Mouse (Mus musculus): ENCODE data around the gene Dtx3l. TPM values are rescaled to one million over a fixed set of nuclear protein-coding genes. Genes with fewer than 3 reads are reported as not detected.

Dtx3l gene
- polyA plus RNA-seq, 1 experiment from 2014 or later = 3.1 TPM

GRCm38 (mm10) chr16:35949264-35949663 is 10.3 kb upstream of the Dtx3l start:
- Histone ChIP-seq H3K27ac (replicated peaks; ENCODE audit: low read depth, low read length) (no peak overlapping the region), H3K4me2 (ENCODE audit: low read depth, low read length) (no peak overlapping the region), H3K9me3 (replicated peaks; ENCODE audit: control insufficient read depth, low read length) (no peaks in the 10 kb centered on the region), H3K4me1 (ENCODE audit: control insufficient read depth, insufficient read depth, low read length) (no peaks in the 10 kb centered on the region), H3K27me3 (ENCODE audit: control insufficient read depth, insufficient read depth, low read length) (no peaks in the 10 kb centered on the region), H3K36me3 (replicated peaks; ENCODE audit: control insufficient read depth, insufficient read depth, low read depth, low read length) (no peaks in the 10 kb centered on the region), H3K9ac (replicated peaks; ENCODE audit: low read length) (no peak overlapping the region), H3K4me3 (ENCODE audit: low read depth, low read length) (no peak overlapping the region)
- no peak for DNase-seq (ENCODE audit: low spot score)
- no peak for ATAC-seq (replicated peaks; ENCODE audit: insufficient number of reproducible peaks, low FRiP score, low TSS enrichment, low read depth)
- 76% methylated on average over 5 of the region's 5 CpGs for WGBS

- no peak overlapping the region for H3K4me3 ChIP-seq (ENCODE audit: low read depth, low read length)
- H3K9me3 ChIP-seq (replicated peaks; ENCODE audit: control insufficient read depth, low read length) = no peaks in the 10 kb centered on the region
- no peaks in the 10 kb centered on the region; the same call in 1 of the 2 replicates for H3K27me3 ChIP-seq (ENCODE audit: control insufficient read depth, insufficient read depth, low read length)
- no peaks in the 10 kb centered on the region for H3K4me1 ChIP-seq (ENCODE audit: control insufficient read depth, insufficient read depth, low read length)
- no peaks in the 10 kb centered on the region for H3K36me3 ChIP-seq (replicated peaks; ENCODE audit: control insufficient read depth, insufficient read depth, low read depth, low read length)
- H3K4me2 ChIP-seq (ENCODE audit: low read depth, low read length) = no peak overlapping the region
- no peak for DNase-seq (ENCODE audit: low spot score)
- whole genome bisulfite sequencing = 78% methylated on average over 7 of the region's 7 CpGs
- no peak overlapping the region for H3K9ac ChIP-seq (replicated peaks; ENCODE audit: low read length)
- no peak overlapping the region for H3K27ac ChIP-seq (replicated peaks; ENCODE audit: low read depth, low read length)
- ATAC-seq (replicated peaks; ENCODE audit: insufficient number of reproducible peaks, low FRiP score, low TSS enrichment, low read depth) = no peak
These were observed 2.4 kb upstream of the Dtx3l start for GRCm38 (mm10) chr16:35941382-35941781.

GRCm38 (mm10) chr16:35939690-35940089 is 739 bp upstream of the Dtx3l start:
- H3K36me3 ChIP-seq (replicated peaks; ENCODE audit: control insufficient read depth, insufficient read depth, low read depth, low read length) = no peaks in the 10 kb centered on the region
- no peak overlapping the region for H3K4me2 ChIP-seq (ENCODE audit: low read depth, low read length)
- WGBS = 12% methylated on average over 9 of the region's 9 CpGs
- H3K4me3 ChIP-seq (ENCODE audit: low read depth, low read length) = peak overlapping the region; percentile 45; the same call in 1 of the 2 replicates
- H3K9me3 ChIP-seq (replicated peaks; ENCODE audit: control insufficient read depth, low read length) = no peaks in the 10 kb centered on the region
- no peak overlapping the region for H3K9ac ChIP-seq (replicated peaks; ENCODE audit: low read length)
- H3K27me3 ChIP-seq (ENCODE audit: control insufficient read depth, insufficient read depth, low read length) = no peaks in the 10 kb centered on the region; the same call in 1 of the 2 replicates
- H3K27ac ChIP-seq (replicated peaks; ENCODE audit: low read depth, low read length) = no peak overlapping the region
- ATAC-seq (replicated peaks; ENCODE audit: insufficient number of reproducible peaks, low FRiP score, low TSS enrichment, low read depth) = no peak
- DNase-seq (ENCODE audit: low spot score) = peak; percentile 81
- no peaks in the 10 kb centered on the region for H3K4me1 ChIP-seq (ENCODE audit: control insufficient read depth, insufficient read depth, low read length)

GRCm38 (mm10) chr16:35939261-35939660 is 310 bp upstream of the Dtx3l start:
- Histone ChIP-seq H3K9me3 (replicated peaks; ENCODE audit: control insufficient read depth, low read length) (no peaks in the 10 kb centered on the region), H3K4me3 (ENCODE audit: low read depth, low read length) (peak overlapping the region; percentile 45), H3K36me3 (replicated peaks; ENCODE audit: control insufficient read depth, insufficient read depth, low read depth, low read length) (no peaks in the 10 kb centered on the region), H3K9ac (replicated peaks; ENCODE audit: low read length) (peak overlapping the region; percentile 68), H3K27ac (replicated peaks; ENCODE audit: low read depth, low read length) (no peak overlapping the region), H3K4me2 (ENCODE audit: low read depth, low read length) (peak overlapping the region; percentile 87), H3K27me3 (ENCODE audit: control insufficient read depth, insufficient read depth, low read length) (no peaks in the 10 kb centered on the region; the same call in 1 of the 2 replicates), H3K4me1 (ENCODE audit: control insufficient read depth, insufficient read depth, low read length) (no peaks in the 10 kb centered on the region)
- no peak for ATAC-seq (replicated peaks; ENCODE audit: insufficient number of reproducible peaks, low FRiP score, low TSS enrichment, low read depth)
- DNase-seq (ENCODE audit: low spot score) = peak; percentile 35
- 4% methylated on average over 6 of the region's 6 CpGs for WGBS

- no peak overlapping the region for H3K4me3 ChIP-seq (ENCODE audit: low read depth, low read length)
- no peak for DNase-seq (ENCODE audit: low spot score)
These were observed 5.8 kb downstream of the Dtx3l start for GRCm38 (mm10) chr16:35933181-35933580.

GRCm38 (mm10) chr16:35932179-35933055 is 6.5 kb downstream of the Dtx3l start:
- no peak overlapping the region for H3K27ac ChIP-seq (replicated peaks; ENCODE audit: low read depth, low read length)
- 85% methylated on average over 19 of the region's 19 CpGs for WGBS
- no peaks in the 10 kb centered on the region for H3K4me1 ChIP-seq (ENCODE audit: control insufficient read depth, insufficient read depth, low read length)
- DNase-seq (ENCODE audit: low spot score) = no peak
- no peak overlapping the region for H3K9ac ChIP-seq (replicated peaks; ENCODE audit: low read length)
- H3K4me2 ChIP-seq (ENCODE audit: low read depth, low read length) = no peak overlapping the region
- H3K36me3 ChIP-seq (replicated peaks; ENCODE audit: control insufficient read depth, insufficient read depth, low read depth, low read length) = no peaks in the 10 kb centered on the region
- H3K4me3 ChIP-seq (ENCODE audit: low read depth, low read length) = no peak overlapping the region
- no peak for ATAC-seq (replicated peaks; ENCODE audit: insufficient number of reproducible peaks, low FRiP score, low TSS enrichment, low read depth)
- H3K27me3 ChIP-seq (ENCODE audit: control insufficient read depth, insufficient read depth, low read length) = no peaks in the 10 kb centered on the region
- H3K9me3 ChIP-seq (replicated peaks; ENCODE audit: control insufficient read depth, low read length) = no peaks in the 10 kb centered on the region

More at GRCm38 (mm10) chr16:35933181-35933580, 5.8 kb downstream of the Dtx3l start:
- ATAC-seq (replicated peaks; ENCODE audit: insufficient number of reproducible peaks, low FRiP score, low TSS enrichment, low read depth) = no peak
- Histone ChIP-seq H3K27me3 (ENCODE audit: control insufficient read depth, insufficient read depth, low read length) (no peaks in the 10 kb centered on the region), H3K36me3 (replicated peaks; ENCODE audit: control insufficient read depth, insufficient read depth, low read depth, low read length) (no peaks in the 10 kb centered on the region), H3K4me1 (ENCODE audit: control insufficient read depth, insufficient read depth, low read length) (no peaks in the 10 kb centered on the region), H3K4me2 (ENCODE audit: low read depth, low read length) (no peak overlapping the region), H3K9ac (replicated peaks; ENCODE audit: low read length) (no peak overlapping the region), H3K9me3 (replicated peaks; ENCODE audit: control insufficient read depth, low read length) (no peaks in the 10 kb centered on the region), H3K27ac (replicated peaks; ENCODE audit: low read depth, low read length) (no peak overlapping the region)
- 86% methylated on average over 10 of the region's 10 CpGs for WGBS

- WGBS = 91% methylated on average over 5 of the region's 5 CpGs
- H3K36me3 ChIP-seq (replicated peaks; ENCODE audit: control insufficient read depth, insufficient read depth, low read depth, low read length) = no peaks in the 10 kb centered on the region
- no peak overlapping the region for H3K27ac ChIP-seq (replicated peaks; ENCODE audit: low read depth, low read length)
- ATAC-seq (replicated peaks; ENCODE audit: insufficient number of reproducible peaks, low FRiP score, low TSS enrichment, low read depth) = no peak
- no peak for DNase-seq (ENCODE audit: low spot score)
- no peaks in the 10 kb centered on the region for H3K4me1 ChIP-seq (ENCODE audit: control insufficient read depth, insufficient read depth, low read length)
- no peak overlapping the region for H3K4me2 ChIP-seq (ENCODE audit: low read depth, low read length)
- no peaks in the 10 kb centered on the region for H3K9me3 ChIP-seq (replicated peaks; ENCODE audit: control insufficient read depth, low read length)
- no peaks in the 10 kb centered on the region for H3K27me3 ChIP-seq (ENCODE audit: control insufficient read depth, insufficient read depth, low read length)
- H3K4me3 ChIP-seq (ENCODE audit: low read depth, low read length) = no peak overlapping the region
- H3K9ac ChIP-seq (replicated peaks; ENCODE audit: low read length) = no peak overlapping the region
These were observed 14.6 kb downstream of the Dtx3l start for GRCm38 (mm10) chr16:35924341-35924740.

- H3K27ac ChIP-seq (replicated peaks; ENCODE audit: low read depth, low read length) = no peak overlapping the region
- no peak for ATAC-seq (replicated peaks; ENCODE audit: insufficient number of reproducible peaks, low FRiP score, low TSS enrichment, low read depth)
- 85% methylated on average over 7 of the region's 7 CpGs for WGBS
These were observed 15.3 kb downstream of the Dtx3l start for GRCm38 (mm10) chr16:35923546-35924198.

More at GRCm38 (mm10) chr16:35923546-35924198, 15.3 kb downstream of the Dtx3l start:
- DNase-seq (ENCODE audit: low spot score) = no peak
- no peak overlapping the region for H3K9ac ChIP-seq (replicated peaks; ENCODE audit: low read length)
- H3K4me1 ChIP-seq (ENCODE audit: control insufficient read depth, insufficient read depth, low read length) = no peaks in the 10 kb centered on the region
- H3K9me3 ChIP-seq (replicated peaks; ENCODE audit: control insufficient read depth, low read length) = no peaks in the 10 kb centered on the region
- no peaks in the 10 kb centered on the region for H3K27me3 ChIP-seq (ENCODE audit: control insufficient read depth, insufficient read depth, low read length)
- no peak overlapping the region for H3K4me3 ChIP-seq (ENCODE audit: low read depth, low read length)
- no peak overlapping the region for H3K4me2 ChIP-seq (ENCODE audit: low read depth, low read length)
- no peaks in the 10 kb centered on the region for H3K36me3 ChIP-seq (replicated peaks; ENCODE audit: control insufficient read depth, insufficient read depth, low read depth, low read length)
